Mouse (Mus musculus) C2C12 (cell line): ENCODE data around the gene Pnrc1.

ENCODE experiments used
- CTCF ChIP-seq: IDR thresholded peaks from one replicate; pipeline ENCODE4 v1.5.1; 2011; ENCODE audit not compliant: control insufficient read depth, insufficient read depth, insufficient read length
- MYOD1 ChIP-seq: IDR thresholded peaks from one replicate; pipeline ENCODE4 v1.6.1; 2011; ENCODE audit warnings: low read depth; ENCODE audit not compliant: control insufficient read depth, insufficient read length

DNA sequence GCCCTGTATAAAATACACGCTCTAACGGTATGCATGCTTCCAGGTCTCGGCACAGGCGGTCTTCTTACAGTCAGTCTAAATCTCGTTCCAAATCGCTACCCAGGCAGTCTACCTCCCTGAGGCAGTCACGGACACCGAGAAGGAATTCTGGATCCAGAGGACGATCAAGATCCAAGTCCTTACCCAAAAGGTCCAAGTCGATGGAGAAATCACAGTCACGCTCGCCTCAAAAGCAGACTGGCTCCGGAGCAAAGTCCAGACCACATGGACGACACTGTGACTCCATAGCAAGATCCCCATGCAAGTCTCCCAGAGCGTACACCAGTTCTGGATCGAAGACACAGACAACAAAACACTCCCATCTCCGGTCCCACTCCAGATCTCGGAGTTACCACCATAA lies 59.1 kb downstream of the Pnrc1 start:
- TF ChIP-seq MYOD1: no peak
- no peak for TF ChIP-seq CTCF
